Mouse (Mus musculus): ENCODE data around the gene Nrn1. TPM values are rescaled to one million over a fixed set of nuclear protein-coding genes. Genes with fewer than 3 reads are reported as not detected.

Nrn1 gene
- polyA plus RNA-seq, 1 experiment from 2014 or later, result 64.6 TPM

DNA sequence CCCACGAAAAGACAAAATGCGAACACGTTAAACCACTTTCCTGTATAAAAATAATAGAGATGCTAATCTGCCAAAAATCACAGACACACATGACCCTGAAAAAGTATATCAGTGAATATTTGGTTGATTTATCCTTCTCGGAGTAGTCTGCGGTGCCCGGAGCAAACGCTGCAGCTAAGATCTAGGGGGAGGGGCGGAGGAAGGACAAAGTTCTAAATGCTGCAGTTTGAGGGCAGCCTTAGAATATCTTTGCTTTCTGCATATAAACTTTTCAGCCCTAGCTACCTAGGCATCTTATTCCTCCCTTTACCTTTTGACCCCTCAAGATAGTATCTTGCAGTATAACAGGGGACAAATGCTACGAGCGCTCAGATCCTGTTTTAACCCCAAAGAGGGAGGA is 1.4 kb downstream of the Nrn1 start:
- peak overlapping the region; percentile 74 for H3K4me2 ChIP-seq (replicated peaks)
- no peaks in the 10 kb centered on the region for H3K36me3 ChIP-seq (replicated peaks; ENCODE audit: control insufficient read depth, insufficient read depth)
- ATAC-seq (ENCODE audit: low FRiP score), result no peak
- H3K27me3 ChIP-seq (ENCODE audit: control insufficient read depth, insufficient read depth, low read length), result peaks cover 47% of the 10 kb centered on the region
- peak overlapping the region; percentile 46 for H3K4me3 ChIP-seq (replicated peaks; ENCODE audit: low read length)
- DNase-seq (ENCODE audit: low spot score), result peak; percentile 55
- peak overlapping the region; percentile 96 for H3K27ac ChIP-seq
- peak overlapping the region; percentile 72 for H3K9ac ChIP-seq
- H3K4me1 ChIP-seq (replicated peaks; ENCODE audit: control insufficient read depth, insufficient read depth, low read length), result 0 out of 2 replicates have a peak, but pooled peaks cover 7% of the 10 kb centered on the region
- no peaks in the 10 kb centered on the region for H3K9me3 ChIP-seq (ENCODE audit: control insufficient read depth, low read length)
- under 1% methylated on average over 10 of the region's 10 CpGs for WGBS

DNA sequence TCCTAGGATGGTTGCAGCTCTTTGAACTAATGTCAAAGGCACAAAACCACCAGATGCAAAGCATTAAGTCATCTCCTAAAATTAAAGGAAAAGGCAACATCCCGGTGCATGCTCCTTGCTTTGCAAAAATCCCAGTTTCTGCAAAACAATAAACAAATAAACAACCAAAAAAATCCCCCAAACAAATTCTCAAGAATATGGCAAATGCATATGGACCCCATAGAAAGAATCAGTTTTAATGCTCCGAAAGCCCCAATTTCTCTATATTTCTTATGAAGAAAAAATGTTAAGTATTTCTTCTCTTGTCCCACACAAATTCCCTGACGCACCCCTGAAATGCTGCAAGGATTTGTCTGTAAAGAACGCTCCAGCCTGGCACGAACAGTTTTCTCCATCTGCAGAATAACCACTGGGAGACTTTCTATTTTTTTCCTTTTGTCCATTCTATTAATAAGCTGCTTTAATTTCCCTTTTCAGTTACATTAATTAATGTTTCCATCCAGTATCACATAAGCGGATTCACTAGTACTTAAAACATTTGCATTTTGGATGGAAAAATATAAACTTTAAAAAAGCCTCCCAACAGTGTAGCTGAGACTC is 1.9 kb downstream of the Nrn1 start:
- DNase-seq (ENCODE audit: low spot score) (peak; percentile 57), ATAC-seq (ENCODE audit: low FRiP score) (no peak)
- H3K36me3 ChIP-seq (replicated peaks; ENCODE audit: control insufficient read depth, insufficient read depth), result no peaks in the 10 kb centered on the region
- H3K9ac ChIP-seq, result peak overlapping the region; percentile 72
- 8% methylated on average over 6 of the region's 6 CpGs for WGBS
- no peaks in the 10 kb centered on the region for H3K9me3 ChIP-seq (ENCODE audit: control insufficient read depth, low read length)
- H3K4me1 ChIP-seq (replicated peaks; ENCODE audit: control insufficient read depth, insufficient read depth, low read length), result 0 out of 2 replicates have a peak, but pooled peaks cover 7% of the 10 kb centered on the region
- H3K4me3 ChIP-seq (replicated peaks; ENCODE audit: low read length), result peak overlapping the region; percentile 46
- H3K27ac ChIP-seq, result peak overlapping the region; percentile 96
- H3K27me3 ChIP-seq (ENCODE audit: control insufficient read depth, insufficient read depth, low read length), result peaks cover 53% of the 10 kb centered on the region
- peak overlapping the region; percentile 74 for H3K4me2 ChIP-seq (replicated peaks)

DNA sequence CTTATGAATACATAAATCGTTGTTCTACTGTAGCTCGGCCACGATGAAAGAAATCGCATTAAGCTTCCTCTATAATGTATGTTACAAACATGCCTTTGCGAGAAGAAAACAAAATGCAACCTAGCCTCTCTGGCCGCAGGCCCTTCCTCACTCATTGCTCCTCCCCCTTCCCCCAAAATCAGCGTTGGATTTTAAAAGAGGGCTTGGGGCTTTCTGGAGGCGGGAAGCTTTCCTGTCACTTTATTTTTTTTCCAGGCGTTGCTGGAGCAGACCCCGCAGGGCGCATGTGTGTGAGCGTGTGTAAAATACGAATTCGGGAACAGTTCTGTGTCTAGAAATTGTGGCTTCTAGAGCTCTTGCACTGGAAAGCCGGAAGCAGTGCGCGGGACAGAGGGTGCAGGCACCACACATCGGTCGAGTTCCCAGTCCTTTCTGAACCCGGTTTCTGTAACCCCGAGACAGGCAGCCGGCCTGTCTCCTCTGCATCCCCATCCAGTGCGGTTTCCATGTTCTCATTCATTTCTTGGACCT is 2.9 kb downstream of the Nrn1 start:
- DNase-seq (ENCODE audit: low spot score) (peak; percentile 53), ATAC-seq (ENCODE audit: low FRiP score) (no peak)
- peak overlapping the region; percentile 96 for H3K27ac ChIP-seq
- peaks cover 51% of the 10 kb centered on the region for H3K27me3 ChIP-seq (ENCODE audit: control insufficient read depth, insufficient read depth, low read length)
- H3K9me3 ChIP-seq (ENCODE audit: control insufficient read depth, low read length), result no peaks in the 10 kb centered on the region
- peak overlapping the region; percentile 46 for H3K4me3 ChIP-seq (replicated peaks; ENCODE audit: low read length)
- 0 out of 2 replicates have a peak, but pooled peaks cover 7% of the 10 kb centered on the region for H3K4me1 ChIP-seq (replicated peaks; ENCODE audit: control insufficient read depth, insufficient read depth, low read length)
- no peaks in the 10 kb centered on the region for H3K36me3 ChIP-seq (replicated peaks; ENCODE audit: control insufficient read depth, insufficient read depth)
- H3K9ac ChIP-seq, result peak overlapping the region; percentile 72
- peak overlapping the region; percentile 74 for H3K4me2 ChIP-seq (replicated peaks)
- WGBS, result 0% methylated on average over 23 of the region's 23 CpGs

DNA sequence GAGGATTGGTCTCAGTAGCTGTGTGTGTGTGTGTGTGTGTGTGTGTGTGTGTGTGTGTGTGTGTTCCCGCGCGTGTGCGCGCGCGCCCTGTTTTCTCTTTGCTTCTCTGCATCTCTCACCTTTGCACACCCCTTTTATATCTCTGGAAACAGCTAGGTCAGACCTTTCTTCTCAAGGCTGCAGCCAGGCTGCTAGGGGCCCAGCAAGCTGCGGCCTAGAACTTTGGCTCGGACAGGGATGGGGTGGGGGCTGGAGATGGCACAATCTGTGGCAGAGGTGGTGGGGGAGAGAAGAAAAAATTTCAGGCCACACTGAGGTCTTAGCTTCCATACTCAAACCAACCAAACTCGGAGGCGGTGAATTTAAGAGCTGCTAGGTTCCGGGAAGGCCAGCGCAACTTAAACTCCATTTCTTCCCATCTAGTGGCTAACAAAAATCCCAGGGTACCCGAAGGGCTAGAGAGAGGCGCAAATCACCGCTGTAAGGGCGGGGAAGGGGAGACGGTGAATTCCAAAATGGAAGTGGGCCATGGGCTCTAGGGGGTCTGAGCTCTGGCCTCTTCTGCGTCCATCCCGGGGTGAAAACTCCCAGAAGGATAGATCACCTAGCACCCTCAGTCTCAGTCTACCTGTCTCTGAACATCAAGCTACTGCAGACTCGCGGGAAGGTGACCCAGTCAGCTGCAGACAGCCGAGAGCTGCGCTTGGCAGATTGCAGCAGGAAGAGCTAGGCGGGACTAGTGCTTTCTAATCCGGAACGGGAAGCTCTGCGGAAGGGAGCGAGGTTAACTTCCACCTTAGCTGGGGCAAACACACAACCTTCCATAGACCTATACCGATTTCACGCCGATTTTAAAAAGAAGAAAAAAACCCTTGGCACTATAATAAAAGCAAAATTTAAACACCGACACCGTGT is 3.7 kb downstream of the Nrn1 start:
- Histone ChIP-seq H3K27me3 (ENCODE audit: control insufficient read depth, insufficient read depth, low read length) (peaks cover 53% of the 10 kb centered on the region), H3K27ac (peak overlapping the region; percentile 96), H3K4me2 (replicated peaks) (peak overlapping the region; percentile 74), H3K36me3 (replicated peaks; ENCODE audit: control insufficient read depth, insufficient read depth) (no peaks in the 10 kb centered on the region), H3K9ac (peak overlapping the region; percentile 72), H3K4me3 (replicated peaks; ENCODE audit: low read length) (peak overlapping the region; percentile 46), H3K9me3 (ENCODE audit: control insufficient read depth, low read length) (no peaks in the 10 kb centered on the region), H3K4me1 (replicated peaks; ENCODE audit: control insufficient read depth, insufficient read depth, low read length) (peaks cover under 1% of the 10 kb centered on the region; the same call in 1 of the 2 replicates)
- 1% methylated on average over 34 of the region's 34 CpGs for WGBS
- DNase-seq (ENCODE audit: low spot score), result peak; percentile 60
- ATAC-seq (ENCODE audit: low FRiP score), result no peak

DNA sequence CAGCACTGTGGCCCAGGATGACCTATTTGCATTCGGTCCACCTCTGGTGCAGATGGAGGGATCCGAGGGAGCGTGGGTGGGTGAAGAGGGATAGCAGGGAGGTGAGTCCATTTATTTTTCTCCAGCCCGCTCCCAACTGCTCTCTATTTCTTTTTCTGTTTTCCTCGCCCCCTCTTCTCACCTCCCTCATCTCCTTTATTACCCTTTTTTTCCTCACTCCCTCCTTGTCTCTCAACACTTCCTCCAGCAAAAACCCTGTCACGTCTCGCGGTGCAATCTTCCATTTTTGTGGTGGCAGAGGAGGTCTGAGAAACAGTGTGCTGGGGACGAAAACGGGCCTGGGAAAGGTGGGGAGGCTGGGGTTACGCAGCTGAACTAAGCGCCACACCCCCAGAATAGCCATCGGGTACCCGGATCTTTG is 4.6 kb downstream of the Nrn1 start:
- ATAC-seq (ENCODE audit: low FRiP score), result no peak
- Histone ChIP-seq H3K27ac (peak overlapping the region; percentile 96), H3K9me3 (ENCODE audit: control insufficient read depth, low read length) (no peaks in the 10 kb centered on the region), H3K9ac (peak overlapping the region; percentile 72), H3K36me3 (replicated peaks; ENCODE audit: control insufficient read depth, insufficient read depth) (no peaks in the 10 kb centered on the region), H3K4me1 (replicated peaks; ENCODE audit: control insufficient read depth, insufficient read depth, low read length) (peaks cover under 1% of the 10 kb centered on the region; the same call in 1 of the 2 replicates), H3K27me3 (ENCODE audit: control insufficient read depth, insufficient read depth, low read length) (peaks cover 50% of the 10 kb centered on the region), H3K4me2 (replicated peaks) (peak overlapping the region; percentile 74), H3K4me3 (replicated peaks; ENCODE audit: low read length) (peak overlapping the region; percentile 46)
- 2% methylated on average over 14 of the region's 14 CpGs for WGBS
- no peak for DNase-seq (ENCODE audit: low spot score)

DNA sequence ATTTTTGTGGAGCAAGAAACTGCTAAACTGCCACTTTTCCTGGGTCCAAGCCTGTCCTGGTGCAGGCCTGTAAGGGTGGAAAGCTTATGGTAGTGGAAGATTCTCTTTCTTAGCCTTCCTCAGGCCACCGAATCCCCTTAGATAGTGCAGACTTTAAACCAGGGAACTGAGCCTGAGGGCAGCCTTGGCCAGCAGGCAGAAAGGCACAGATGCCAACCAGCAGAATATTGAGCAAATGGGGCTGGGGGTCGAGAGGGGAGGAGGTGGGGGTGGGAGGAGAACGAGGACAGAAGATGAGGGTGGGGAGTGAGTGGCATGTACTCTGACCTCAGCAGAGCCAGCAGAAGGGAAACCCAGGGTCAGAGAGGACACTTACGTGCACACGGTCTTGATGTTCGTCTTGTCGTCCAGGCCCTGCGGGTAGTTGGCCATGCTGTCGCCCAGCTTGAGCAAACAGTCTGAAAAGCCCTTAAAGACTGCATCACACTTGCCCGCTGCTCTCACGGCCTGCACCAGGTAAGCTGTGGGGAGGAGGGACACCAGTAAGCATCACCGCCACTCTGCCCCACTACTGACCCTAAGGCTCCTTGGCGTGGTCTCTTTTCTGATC is 5.1 kb downstream of the Nrn1 start:
- peak overlapping the region; percentile 72 for H3K9ac ChIP-seq
- peaks cover 55% of the 10 kb centered on the region for H3K27me3 ChIP-seq (ENCODE audit: control insufficient read depth, insufficient read depth, low read length)
- no peak for ATAC-seq (ENCODE audit: low FRiP score)
- H3K4me2 ChIP-seq (replicated peaks), result peak overlapping the region; percentile 74
- peak; percentile 26 for DNase-seq (ENCODE audit: low spot score)
- no peaks in the 10 kb centered on the region for H3K36me3 ChIP-seq (replicated peaks; ENCODE audit: control insufficient read depth, insufficient read depth)
- peaks cover 5% of the 10 kb centered on the region; the same call in 1 of the 2 replicates for H3K4me1 ChIP-seq (replicated peaks; ENCODE audit: control insufficient read depth, insufficient read depth, low read length)
- H3K9me3 ChIP-seq (ENCODE audit: control insufficient read depth, low read length), result no peaks in the 10 kb centered on the region
- H3K4me3 ChIP-seq (replicated peaks; ENCODE audit: low read length), result peak overlapping the region; percentile 46
- WGBS, result 3% methylated on average over 13 of the region's 13 CpGs
- H3K27ac ChIP-seq, result peak overlapping the region; percentile 96

DNA sequence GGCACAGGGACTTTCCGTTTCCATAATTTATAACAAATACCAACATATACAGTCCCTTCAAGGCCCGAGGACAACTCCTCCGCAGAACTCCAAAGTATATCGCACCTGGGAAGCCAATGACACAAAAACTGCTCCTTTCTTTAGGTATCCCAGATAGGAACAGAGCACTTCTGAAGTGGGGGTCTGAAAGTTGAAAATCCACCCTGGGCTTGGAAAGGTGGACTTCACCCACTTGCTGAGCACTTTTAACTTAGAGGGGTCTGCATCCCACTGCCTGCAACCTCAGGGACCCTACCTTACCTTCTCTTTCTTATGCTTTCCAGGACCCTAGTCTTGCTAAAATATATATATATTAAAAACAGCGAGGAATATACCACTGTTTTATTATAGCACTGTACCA is 6.4 kb downstream of the Nrn1 start:
- Histone ChIP-seq H3K9me3 (ENCODE audit: control insufficient read depth, low read length) (no peaks in the 10 kb centered on the region), H3K27ac (peak overlapping the region; percentile 96), H3K9ac (peak overlapping the region; percentile 72), H3K4me3 (replicated peaks; ENCODE audit: low read length) (peak overlapping the region; percentile 46), H3K27me3 (ENCODE audit: control insufficient read depth, insufficient read depth, low read length) (peaks cover 54% of the 10 kb centered on the region), H3K4me1 (replicated peaks; ENCODE audit: control insufficient read depth, insufficient read depth, low read length) (peaks cover 11% of the 10 kb centered on the region), H3K4me2 (replicated peaks) (peak overlapping the region; percentile 74), H3K36me3 (replicated peaks; ENCODE audit: control insufficient read depth, insufficient read depth) (no peaks in the 10 kb centered on the region)
- WGBS, result 6% methylated on average over 5 of the region's 5 CpGs
- ATAC-seq (ENCODE audit: low FRiP score) (no peak), DNase-seq (ENCODE audit: low spot score) (no peak)

DNA sequence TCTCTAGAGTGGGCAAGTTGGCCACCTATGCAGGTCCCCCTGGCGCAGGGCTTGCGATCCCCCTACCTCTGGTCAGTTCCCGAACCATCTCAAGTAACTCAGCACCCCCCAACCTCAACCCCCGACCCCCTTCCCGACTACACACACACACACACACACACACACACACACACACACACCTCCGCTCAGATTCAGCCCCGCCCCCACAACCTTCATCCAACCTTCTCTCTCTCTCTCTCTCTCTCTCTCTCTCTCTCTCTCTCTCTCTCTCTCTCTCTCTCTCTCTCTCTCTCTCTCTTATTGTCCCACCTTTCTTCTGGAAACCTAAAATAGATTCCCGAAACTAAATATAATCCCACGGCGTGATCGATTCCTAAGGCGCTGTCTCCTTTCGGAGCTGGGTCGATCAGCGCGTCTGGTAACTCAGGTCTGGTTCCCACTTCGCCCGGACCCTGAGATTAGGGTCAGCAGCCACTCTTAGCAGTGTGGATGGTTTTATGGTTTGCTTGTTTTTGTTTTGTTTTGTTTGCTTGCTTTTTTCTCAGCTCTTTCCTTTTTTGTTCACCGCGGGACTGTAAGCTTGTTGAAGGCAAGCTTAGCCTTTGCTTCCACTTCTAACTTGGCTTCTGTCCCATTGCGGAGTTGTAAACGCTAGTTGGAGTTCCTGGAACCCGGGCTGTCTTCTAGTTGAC is 7.0 kb downstream of the Nrn1 start:
- Histone ChIP-seq H3K27me3 (ENCODE audit: control insufficient read depth, insufficient read depth, low read length) (peaks cover 59% of the 10 kb centered on the region), H3K4me1 (replicated peaks; ENCODE audit: control insufficient read depth, insufficient read depth, low read length) (peaks cover 11% of the 10 kb centered on the region), H3K9me3 (ENCODE audit: control insufficient read depth, low read length) (no peaks in the 10 kb centered on the region), H3K9ac (peak overlapping the region; percentile 72), H3K4me3 (replicated peaks; ENCODE audit: low read length) (peak overlapping the region; percentile 46), H3K36me3 (replicated peaks; ENCODE audit: control insufficient read depth, insufficient read depth) (no peaks in the 10 kb centered on the region), H3K27ac (peak overlapping the region; percentile 96), H3K4me2 (replicated peaks) (peak overlapping the region; percentile 74)
- DNase-seq (ENCODE audit: low spot score) (peak; percentile 44), ATAC-seq (ENCODE audit: low FRiP score) (no peak)
- WGBS, result under 1% methylated on average over 22 of the region's 23 CpGs
